Mouse (Mus musculus) lung, postnatal 0 days (tissue): ENCODE results near the gene Il24.

ENCODE experiments used
- CTCF ChIP-seq: IDR thresholded peaks from 2 replicates; pipeline ENCODE4 v1.5.1; 2016; ENCODE audit warnings: antibody characterized with exemption, mild to moderate bottlenecking
- EP300 ChIP-seq: IDR thresholded peaks from 2 replicates; pipeline ENCODE4 v1.6.1; 2016; ENCODE audit warnings: antibody characterized with exemption, mild to moderate bottlenecking, control low read depth

- TF ChIP-seq CTCF = no peak
- TF ChIP-seq EP300 = no peak
Observed at GRCm38 (mm10) chr1:130854819-130855218, 32.4 kb downstream of the Il24 start.
